Comparison of ENCODE assay signal across 17 mouse cellular contexts in genomic region chr8:113978946-113979345, GRCm38 (mm10).
DNase-seq lines count a peak whose midpoint lies in the region; ATAC-seq and TF ChIP-seq lines count a peak whose summit lies in the region.
"Had no signal": no experiment of that assay in that cellular context is flagged by ENCODE, and none has a peak within 500 bp of the region (broad histone marks: within the 10 kb centered on the region; RNA-seq: fewer than 3 reads in every experiment).

No protein-coding gene starts in this region.

- no peak for TF ChIP-seq POLR2A in brain, embryonic 14.5 days (IDR thresholded peaks at IDR 0.05; ENCODE audit: borderline replicate concordance, extremely low read depth, insufficient read depth, insufficient read length, poor library complexity, severe bottlenecking)

- no peak overlapping the region for H3K9ac ChIP-seq in forebrain, embryonic 11.5 days (ENCODE audit: low read length)
- no peak overlapping the region for H3K9ac ChIP-seq in forebrain, embryonic 14.5 days (ENCODE audit: low read length)
- no peak overlapping the region for H3K9ac ChIP-seq in neural tube, embryonic 14.5 days (replicated peaks; ENCODE audit: low read depth, low read length)
- H3K9ac ChIP-seq in kidney, embryonic 16.5 days (replicated peaks; ENCODE audit: low read length) = no peak overlapping the region
- H3K9ac ChIP-seq: limb, embryonic 13.5 days; liver, embryonic 14.5 days; midbrain, embryonic 13.5 days had no signal

- H3K36me3 ChIP-seq in forebrain, embryonic 10.5 days (replicated peaks) = no peaks in the 10 kb centered on the region
- H3K36me3 ChIP-seq in forebrain, embryonic 11.5 days (ENCODE audit: control insufficient read depth, insufficient read depth, low read length) = no peaks in the 10 kb centered on the region
- H3K36me3 ChIP-seq in forebrain, embryonic 14.5 days (ENCODE audit: control insufficient read depth, insufficient read depth, low read length) = no peaks in the 10 kb centered on the region
- no peaks in the 10 kb centered on the region for H3K36me3 ChIP-seq in neural tube, embryonic 14.5 days (ENCODE audit: control insufficient read depth, insufficient read depth, low read length)
- H3K36me3 ChIP-seq in kidney, embryonic 16.5 days (ENCODE audit: insufficient read depth, low read length) = no peaks in the 10 kb centered on the region
- H3K36me3 ChIP-seq: heart, embryonic 10.5 days; limb, embryonic 13.5 days; midbrain, embryonic 13.5 days had no signal

- peak overlapping the region; percentile 35; the same call in 1 of the 2 replicates for H3K27ac ChIP-seq in forebrain, embryonic 10.5 days
- H3K27ac ChIP-seq in forebrain, embryonic 11.5 days (ENCODE audit: low read depth, low read length) = no peak overlapping the region
- H3K27ac ChIP-seq in forebrain, embryonic 14.5 days (ENCODE audit: low read depth, low read length) = no peak overlapping the region
- no peak overlapping the region for H3K27ac ChIP-seq in neural tube, embryonic 14.5 days (ENCODE audit: low read depth, low read length)
- no peak overlapping the region for H3K27ac ChIP-seq in kidney, embryonic 16.5 days (ENCODE audit: low read length)
- H3K27ac ChIP-seq: heart, embryonic 10.5 days; left cerebral cortex, adult 2 months; limb, embryonic 13.5 days; liver, embryonic 14.5 days; midbrain, embryonic 13.5 days had no signal

- no peak overlapping the region for H3K4me2 ChIP-seq in forebrain, embryonic 11.5 days (ENCODE audit: low read depth, low read length, severe bottlenecking)
- H3K4me2 ChIP-seq in forebrain, embryonic 14.5 days (ENCODE audit: low read length) = no peak overlapping the region
- no peak overlapping the region for H3K4me2 ChIP-seq in neural tube, embryonic 14.5 days (ENCODE audit: low read depth, low read length)
- no peak overlapping the region for H3K4me2 ChIP-seq in kidney, embryonic 16.5 days (replicated peaks; ENCODE audit: low read depth, low read length)
- H3K4me2 ChIP-seq: limb, embryonic 13.5 days; midbrain, embryonic 13.5 days had no signal

- peaks cover 35% of the 10 kb centered on the region for H3K4me1 ChIP-seq in forebrain, embryonic 10.5 days
- H3K4me1 ChIP-seq in forebrain, embryonic 11.5 days (replicated peaks; ENCODE audit: control insufficient read depth, insufficient read depth, low read length) = no peaks in the 10 kb centered on the region
- H3K4me1 ChIP-seq in forebrain, embryonic 14.5 days (ENCODE audit: control insufficient read depth, insufficient read depth, low read length) = 0 out of 2 replicates have a peak, but pooled peaks cover 4% of the 10 kb centered on the region
- H3K4me1 ChIP-seq in neural tube, embryonic 14.5 days (ENCODE audit: control insufficient read depth, insufficient read depth, low read length) = 0 out of 2 replicates have a peak, but pooled peaks cover 6% of the 10 kb centered on the region
- peaks cover 7% of the 10 kb centered on the region; the same call in 1 of the 2 replicates for H3K4me1 ChIP-seq in kidney, embryonic 16.5 days (ENCODE audit: insufficient read depth, low read length)

- H3K4me3 ChIP-seq in forebrain, embryonic 10.5 days = no peak overlapping the region
- H3K4me3 ChIP-seq in forebrain, embryonic 11.5 days (ENCODE audit: low read depth, low read length) = no peak overlapping the region
- no peak overlapping the region for H3K4me3 ChIP-seq in forebrain, embryonic 14.5 days (ENCODE audit: low read depth, low read length)
- H3K4me3 ChIP-seq in neural tube, embryonic 14.5 days (ENCODE audit: low read depth, low read length) = no peak overlapping the region
- H3K4me3 ChIP-seq in kidney, embryonic 16.5 days (ENCODE audit: low read length) = no peak overlapping the region
- H3K4me3 ChIP-seq: heart, embryonic 10.5 days; left cerebral cortex, adult 2 months; limb, embryonic 13.5 days; midbrain, embryonic 13.5 days had no signal

- TF ChIP-seq CTCF in brain, embryonic 14.5 days (IDR thresholded peaks at IDR 0.05; ENCODE audit: borderline replicate concordance, extremely low read depth, insufficient read depth, insufficient read length) = no peak

- no peak for ATAC-seq in forebrain, embryonic 11.5 days (replicated peaks; ENCODE audit: low FRiP score)
- peak; percentile 70 for ATAC-seq in forebrain, embryonic 14.5 days
- peak; percentile 61; the same call in 1 of the 2 replicates for ATAC-seq in neural tube, embryonic 14.5 days (ENCODE audit: low read depth)
- ATAC-seq in kidney, embryonic 16.5 days (ENCODE audit: low FRiP score, low TSS enrichment) = no peak
- ATAC-seq: midbrain, embryonic 13.5 days had no signal

- H3K9me3 ChIP-seq in forebrain, embryonic 10.5 days = peaks cover 6% of the 10 kb centered on the region; the same call in 1 of the 2 replicates
- H3K9me3 ChIP-seq in forebrain, embryonic 11.5 days (ENCODE audit: control insufficient read depth, low read length) = no peaks in the 10 kb centered on the region
- H3K9me3 ChIP-seq in forebrain, embryonic 14.5 days (replicated peaks; ENCODE audit: control insufficient read depth, low read length) = no peaks in the 10 kb centered on the region
- no peaks in the 10 kb centered on the region for H3K9me3 ChIP-seq in neural tube, embryonic 14.5 days (ENCODE audit: control insufficient read depth, low read length)
- H3K9me3 ChIP-seq in kidney, embryonic 16.5 days (ENCODE audit: low read length) = peaks cover 4% of the 10 kb centered on the region; the same call in 1 of the 2 replicates
- H3K9me3 ChIP-seq: heart, embryonic 10.5 days; midbrain, embryonic 13.5 days had no signal

- DNase-seq in forebrain, embryonic 10.5 days (ENCODE audit: extremely low spot score, low spot score) = no peak
- DNase-seq in forebrain, embryonic 11.5 days (ENCODE audit: low spot score) = no peak
- peak; percentile 86 for DNase-seq in brain, embryonic 14.5 days (ENCODE audit: low read depth)
- peak; percentile 75 for DNase-seq in forebrain, embryonic 14.5 days (ENCODE audit: low spot score)
- DNase-seq in adrenal gland, postnatal 25 days = no peak
- DNase-seq: adrenal gland, adult 8-10 months; cerebellum, adult 18-20 months; heart, postnatal 14 days; kidney, postnatal 14 days; thymus, postnatal 25 days had no signal

- WGBS in forebrain, embryonic 10.5 days = 77% methylated on average over 9 of the region's 9 CpGs
- WGBS in forebrain, embryonic 11.5 days = 60% methylated on average over 9 of the region's 9 CpGs
- 34% methylated on average over 9 of the region's 9 CpGs for WGBS in forebrain, embryonic 14.5 days
- 22% methylated on average over 9 of the region's 9 CpGs for WGBS in neural tube, embryonic 14.5 days
- WGBS in kidney, embryonic 16.5 days = 49% methylated on average over 9 of the region's 9 CpGs

- peaks cover 18% of the 10 kb centered on the region; the same call in 1 of the 2 replicates for H3K27me3 ChIP-seq in forebrain, embryonic 10.5 days (ENCODE audit: poor library complexity, severe bottlenecking)
- H3K27me3 ChIP-seq in forebrain, embryonic 11.5 days (ENCODE audit: control insufficient read depth, insufficient read depth, low read length) = no peaks in the 10 kb centered on the region
- H3K27me3 ChIP-seq in forebrain, embryonic 14.5 days (replicated peaks; ENCODE audit: control insufficient read depth, insufficient read depth, low read length) = no peaks in the 10 kb centered on the region
- no peaks in the 10 kb centered on the region for H3K27me3 ChIP-seq in neural tube, embryonic 14.5 days (ENCODE audit: control insufficient read depth, insufficient read depth, low read length)
- H3K27me3 ChIP-seq in kidney, embryonic 16.5 days (ENCODE audit: insufficient read depth, low read length) = no peaks in the 10 kb centered on the region
- H3K27me3 ChIP-seq: midbrain, embryonic 13.5 days had no signal

Comparison
In these comparisons a context has a peak if more than half of its experiments do, and no peak if none do; other contexts are left out.
1. DNase-seq: peak in brain, embryonic 14.5 days (single experiment) and forebrain, embryonic 14.5 days (single experiment); none in forebrain, embryonic 10.5 days (single experiment), forebrain, embryonic 11.5 days (single experiment) and adrenal gland, postnatal 25 days (single experiment).
2. ATAC-seq: peak in forebrain, embryonic 14.5 days (single experiment) and neural tube, embryonic 14.5 days (single experiment); none in forebrain, embryonic 11.5 days (single experiment) and kidney, embryonic 16.5 days (single experiment).